Mouse (Mus musculus) lung, adult 2 months (tissue): ENCODE measurements around the gene Pafah2. TPM values are rescaled to one million over a fixed set of nuclear protein-coding genes. Genes with fewer than 3 reads are reported as not detected.
"Not testable (repeated sequence)": the region's sequence is repeated elsewhere in the genome, so short reads cannot be mapped to it uniquely, and the experiment has no call there.

Source experiments
- DNase-seq: peaks from one replicate; pipeline ENCODE4 v3.0.0; 2022
- H3K4me1 ChIP-seq: fragments of 200-500 bp; 2 replicates; pipeline ENCODE4 v1.6.1; 2011; ENCODE audit warnings: low read length; ENCODE audit not compliant: control insufficient read depth, insufficient read depth
- H3K4me3 ChIP-seq: fragments of 200-500 bp; replicated peaks from 2 replicates; pipeline ENCODE3; 2011; ENCODE audit warnings: low read depth, mild to moderate bottlenecking, control low read depth, low read length; ENCODE audit errors: extremely low read depth
- CTCF ChIP-seq: fragments of 200-500 bp; IDR thresholded peaks from 2 replicates; pipeline ENCODE4 v1.5.1; 2011; ENCODE audit warnings: mild to moderate bottlenecking, low read length, control low read depth; ENCODE audit not compliant: insufficient read depth
- POLR2A ChIP-seq: fragments of 200-500 bp; IDR thresholded peaks from 2 replicates; pipeline ENCODE4 v1.6.1; 2011; ENCODE audit warnings: low read depth, mild to moderate bottlenecking, control low read depth, low read length, borderline replicate concordance; ENCODE audit errors: extremely low read depth
- WGBS: fragments of 180-500 bp; shearing (Covaris S2); methylation state at CpG from one replicate; pipeline ENCODE4 v1.1.7; 2018; 5-methylcytosine and 5-hydroxymethylcytosine counted together
- polyA plus RNA-seq: library from polyadenylated mRNA; depleted of rRNA; stranded (reverse); fragments of >200 nt; gene quantifications from 2 replicates; pipeline ENCODE4 v1.2.3, GENCODE M21; 2012

Gene Pafah2
- polyA plus RNA-seq, 1 experiment: 41.0 TPM

GRCm38 (mm10) chr4:134372294-134372747 lies 23.8 kb upstream of the Pafah2 start:
- WGBS: 0% methylated on average over 16 of the region's 16 CpGs
- TF ChIP-seq CTCF (no peak), POLR2A (0 out of 2 replicates have a peak, but pooled peaks have one; percentile 11)

GRCm38 (mm10) chr4:134373295-134373694 lies 22.8 kb upstream of the Pafah2 start:
- H3K4me1 ChIP-seq: peaks cover 7% of the 10 kb centered on the region; the same call in 1 of the 2 replicates
- no peak for TF ChIP-seq CTCF
- TF ChIP-seq POLR2A: no peak
- 82% methylated on average over 8 of the region's 8 CpGs for WGBS
- H3K4me3 ChIP-seq: no peak overlapping the region
- DNase-seq: no peak

More at GRCm38 (mm10) chr4:134372294-134372747, 23.8 kb upstream of the Pafah2 start:
- peaks cover 7% of the 10 kb centered on the region; the same call in 1 of the 2 replicates for H3K4me1 ChIP-seq
- DNase-seq: peak; percentile 74
- H3K4me3 ChIP-seq: peak overlapping the region; percentile 60

GRCm38 (mm10) chr4:134374306-134374705 lies 21.8 kb upstream of the Pafah2 start:
- H3K4me3 ChIP-seq: no peak overlapping the region
- 32% methylated on average over 1 of the region's 1 CpGs for WGBS
- peaks cover 7% of the 10 kb centered on the region; the same call in 1 of the 2 replicates for H3K4me1 ChIP-seq
- no peak for DNase-seq
- no peak for TF ChIP-seq CTCF
- no peak for TF ChIP-seq POLR2A

- 51% methylated on average over 10 of the region's 10 CpGs for WGBS
- no peak overlapping the region for H3K4me3 ChIP-seq
Observed at GRCm38 (mm10) chr4:134378089-134378615, 18.0 kb upstream of the Pafah2 start.

GRCm38 (mm10) chr4:134379510-134379909 lies 16.6 kb upstream of the Pafah2 start:
- H3K4me3 ChIP-seq: no peak overlapping the region
- no peak for DNase-seq
- WGBS: 74% methylated on average over 8 of the region's 8 CpGs
- TF ChIP-seq CTCF: no peak
- H3K4me1 ChIP-seq: no peaks in the 10 kb centered on the region

More at GRCm38 (mm10) chr4:134378089-134378615, 18.0 kb upstream of the Pafah2 start:
- no peak for TF ChIP-seq POLR2A
- TF ChIP-seq CTCF: no peak
- no peaks in the 10 kb centered on the region for H3K4me1 ChIP-seq
- no peak for DNase-seq

- WGBS: 87% methylated on average over 2 of the region's 6 CpGs
- not testable (repeated sequence) for H3K4me1 ChIP-seq, H3K4me3 ChIP-seq, DNase-seq
Observed at GRCm38 (mm10) chr4:134383750-134384149, 12.4 kb upstream of the Pafah2 start, which contains the start of gene Extl1. Gene Extl1, minus strand, starts transcription at chr4:134383850.

GRCm38 (mm10) chr4:134387268-134387667 lies 8.9 kb upstream of the Pafah2 start:
- H3K4me3 ChIP-seq: no peak overlapping the region
- H3K4me1 ChIP-seq: no peaks in the 10 kb centered on the region
- TF ChIP-seq POLR2A (no peak), CTCF (no peak)
- DNase-seq: no peak
- 61% methylated on average over 6 of the region's 6 CpGs for WGBS

- TF ChIP-seq POLR2A (no peak), CTCF (peak; percentile 89)
- H3K4me3 ChIP-seq: no peak overlapping the region
- 11% methylated on average over 5 of the region's 5 CpGs for WGBS
- no peaks in the 10 kb centered on the region for H3K4me1 ChIP-seq
- peak; percentile 69 for DNase-seq
Observed at GRCm38 (mm10) chr4:134388397-134388796, 7.7 kb upstream of the Pafah2 start.

GRCm38 (mm10) chr4:134391636-134392035 lies 4.5 kb upstream of the Pafah2 start:
- TF ChIP-seq CTCF: no peak
- no peak for TF ChIP-seq POLR2A
- WGBS: 91% methylated on average over 1 of the region's 1 CpGs

GRCm38 (mm10) chr4:134392595-134392994 lies 3.5 kb upstream of the Pafah2 start:
- no peak overlapping the region for H3K4me3 ChIP-seq
- no peak for DNase-seq
- H3K4me1 ChIP-seq: peaks cover 2% of the 10 kb centered on the region
- 12% methylated on average over 8 of the region's 8 CpGs for WGBS
- TF ChIP-seq POLR2A (no peak), CTCF (no peak)

More at GRCm38 (mm10) chr4:134391636-134392035, 4.5 kb upstream of the Pafah2 start:
- Histone ChIP-seq H3K4me1 (peaks cover 2% of the 10 kb centered on the region; the same call in 1 of the 2 replicates), H3K4me3 (no peak overlapping the region)
- no peak for DNase-seq

GRCm38 (mm10) chr4:134393026-134393425 lies 3.1 kb upstream of the Pafah2 start:
- 19% methylated on average over 12 of the region's 12 CpGs for WGBS
- no peak overlapping the region for H3K4me3 ChIP-seq
- no peak for TF ChIP-seq POLR2A
- TF ChIP-seq CTCF: peak; percentile 17; the same call in 1 of the 2 replicates
- peaks cover 3% of the 10 kb centered on the region for H3K4me1 ChIP-seq
- peak; percentile 39 for DNase-seq
